Mouse (Mus musculus) E14TG2a.4 (cell line): ENCODE data around the gene March10.

ENCODE experiments used
- H3K27me3 ChIP-seq: 2 replicates; pipeline ENCODE4 v1.6.1; 2014; ENCODE audit warnings: low read length, control low read depth; ENCODE audit not compliant: insufficient read depth
- H3K36me3 ChIP-seq: 2 replicates; pipeline ENCODE4 v1.6.1; 2014; ENCODE audit warnings: low read length, control low read depth; ENCODE audit not compliant: insufficient read depth
- H3K4me1 ChIP-seq: replicated peaks from 2 replicates; pipeline ENCODE4 v1.6.1; 2014; ENCODE audit warnings: low read depth, low read length, control low read depth
- H3K4me3 ChIP-seq: replicated peaks from 2 replicates; pipeline ENCODE4 v1.5.1; 2014; ENCODE audit warnings: mild to moderate bottlenecking, low read length
- H3K9me3 ChIP-seq: 2 replicates; pipeline ENCODE4 v1.6.1; 2014; ENCODE audit warnings: low read length, control low read depth
- CTCF ChIP-seq: conservative IDR thresholded peaks from 2 replicates; pipeline ENCODE4 v1.5.1; 2014; ENCODE audit warnings: low read length
- NANOG ChIP-seq: IDR thresholded peaks from 2 replicates; pipeline ENCODE4 v1.6.1; 2014; ENCODE audit warnings: borderline replicate concordance, low read length, mixed read lengths
- POU5F1 ChIP-seq: IDR thresholded peaks from 2 replicates; pipeline ENCODE4 v1.6.1; 2014; ENCODE audit warnings: low read length, borderline replicate concordance

The March10 gene

GRCm38 (mm10) chr11:105349780-105350324, 106.7 kb downstream of the March10 start:
- peaks cover 23% of the 10 kb centered on the region for H3K4me1 ChIP-seq
- no peaks in the 10 kb centered on the region for H3K9me3 ChIP-seq
- H3K36me3 ChIP-seq, result no peaks in the 10 kb centered on the region
- 0 out of 2 replicates have a peak, but pooled peaks cover 5% of the 10 kb centered on the region for H3K27me3 ChIP-seq
- no peak for TF ChIP-seq NANOG
- no peak for TF ChIP-seq POU5F1
- H3K4me3 ChIP-seq, result no peak overlapping the region

DNA sequence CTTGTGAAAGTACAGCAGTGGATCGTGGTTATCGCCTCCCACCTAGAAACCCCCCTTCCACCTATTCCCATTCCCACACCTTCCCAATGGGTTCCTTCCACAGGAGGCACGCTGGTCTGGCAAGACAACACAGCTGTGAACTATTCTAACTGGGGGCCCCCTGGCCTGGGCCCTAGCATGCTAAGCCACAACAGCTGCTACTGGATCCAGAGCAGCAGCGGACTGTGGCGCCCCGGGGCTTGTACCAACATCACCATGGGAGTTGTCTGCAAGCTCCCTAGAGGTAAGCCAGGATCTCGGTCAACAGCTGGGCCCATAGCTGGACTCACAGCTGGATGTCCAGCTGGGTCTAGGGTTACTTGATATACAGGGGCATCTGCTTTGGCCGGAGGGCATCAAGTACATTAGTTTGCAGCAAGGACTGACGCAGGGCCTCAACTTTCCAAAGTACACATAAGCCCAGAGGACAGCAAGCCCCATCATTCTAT, 108.0 kb downstream of the March10 start:
- Histone ChIP-seq H3K9me3 (no peaks in the 10 kb centered on the region), H3K27me3 (0 out of 2 replicates have a peak, but pooled peaks cover 5% of the 10 kb centered on the region), H3K4me3 (no peak overlapping the region), H3K36me3 (no peaks in the 10 kb centered on the region), H3K4me1 (peaks cover 23% of the 10 kb centered on the region)
- TF ChIP-seq POU5F1, result no peak
- TF ChIP-seq NANOG, result no peak
- TF ChIP-seq CTCF, result no peak

- Histone ChIP-seq H3K4me1 (peaks cover 23% of the 10 kb centered on the region), H3K9me3 (no peaks in the 10 kb centered on the region), H3K27me3 (peaks cover 5% of the 10 kb centered on the region; the same call in 1 of the 2 replicates), H3K4me3 (no peak overlapping the region), H3K36me3 (no peaks in the 10 kb centered on the region)
- TF ChIP-seq NANOG (no peak), CTCF (peak; percentile 64)
Measured at GRCm38 (mm10) chr11:105347162-105348161, 109.1 kb downstream of the March10 start.

DNA sequence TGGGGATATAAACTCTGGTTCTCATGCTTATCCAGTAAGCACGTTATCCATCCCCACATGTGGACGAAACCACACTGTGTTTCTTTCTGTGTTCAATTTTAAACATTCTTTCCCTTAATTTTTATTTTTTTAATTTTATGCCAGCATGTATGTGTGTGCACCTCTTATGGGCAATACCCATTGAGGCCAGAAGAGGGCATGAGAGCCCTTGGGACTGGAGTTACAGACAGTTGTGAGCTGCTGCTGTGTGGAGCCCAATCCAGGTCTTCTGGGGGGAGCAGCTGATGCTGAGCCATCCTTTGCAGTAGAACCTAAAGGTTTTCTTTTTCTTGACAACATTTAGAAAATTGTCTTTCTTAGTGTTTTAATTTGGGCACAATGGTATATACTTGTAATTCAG, 111.3 kb downstream of the March10 start:
- no peaks in the 10 kb centered on the region for H3K36me3 ChIP-seq
- TF ChIP-seq POU5F1 (no peak), CTCF (peak; percentile 67)
- H3K4me3 ChIP-seq, result no peak overlapping the region
- peaks cover 30% of the 10 kb centered on the region for H3K4me1 ChIP-seq
- H3K9me3 ChIP-seq, result no peaks in the 10 kb centered on the region
- H3K27me3 ChIP-seq, result peaks cover 13% of the 10 kb centered on the region; the same call in 1 of the 2 replicates

DNA sequence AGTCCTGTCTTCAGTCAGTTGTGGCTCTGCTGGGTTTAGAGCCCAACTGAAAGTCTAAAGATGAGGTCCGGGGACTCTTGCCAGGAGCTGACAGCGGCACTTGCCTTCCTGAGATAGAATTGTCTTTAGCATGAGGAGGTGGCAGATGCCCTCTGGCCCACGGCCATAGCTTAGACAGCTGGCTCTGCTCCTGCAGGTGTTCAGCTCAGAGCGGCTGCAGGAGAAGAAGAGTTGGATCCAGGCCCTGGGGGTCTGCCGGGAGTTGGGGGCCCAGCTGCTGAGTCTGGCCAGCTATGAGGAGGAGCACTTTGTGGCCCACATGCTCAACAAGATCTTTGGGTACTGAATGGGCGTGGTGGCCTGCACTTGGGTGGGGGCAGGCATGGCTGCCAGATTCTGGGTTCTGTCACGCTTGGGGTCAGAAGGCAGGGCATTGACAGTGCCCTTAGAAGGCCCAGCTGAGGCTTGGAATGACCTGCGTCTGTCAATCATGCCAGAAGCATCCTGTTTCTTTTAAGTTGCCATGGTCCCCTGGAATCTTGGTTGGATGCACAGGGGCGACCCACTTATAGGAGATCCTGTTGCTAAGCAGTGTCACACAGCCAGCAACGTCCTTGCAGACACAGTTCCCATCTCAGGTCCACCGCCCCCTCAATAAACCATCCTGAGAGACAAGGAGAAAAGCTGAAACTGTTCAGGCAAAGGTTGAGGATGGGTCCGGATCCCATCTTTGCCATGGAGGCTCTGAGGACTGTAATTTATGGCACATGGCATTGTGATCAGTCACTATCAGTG, 117.7 kb downstream of the March10 start:
- TF ChIP-seq NANOG (no peak), CTCF (no peak), POU5F1 (no peak)
- H3K36me3 ChIP-seq, result no peaks in the 10 kb centered on the region
- H3K27me3 ChIP-seq, result peaks cover 11% of the 10 kb centered on the region; the same call in 1 of the 2 replicates
- H3K4me3 ChIP-seq, result no peak overlapping the region
- no peaks in the 10 kb centered on the region for H3K9me3 ChIP-seq
- H3K4me1 ChIP-seq, result peaks cover 21% of the 10 kb centered on the region

DNA sequence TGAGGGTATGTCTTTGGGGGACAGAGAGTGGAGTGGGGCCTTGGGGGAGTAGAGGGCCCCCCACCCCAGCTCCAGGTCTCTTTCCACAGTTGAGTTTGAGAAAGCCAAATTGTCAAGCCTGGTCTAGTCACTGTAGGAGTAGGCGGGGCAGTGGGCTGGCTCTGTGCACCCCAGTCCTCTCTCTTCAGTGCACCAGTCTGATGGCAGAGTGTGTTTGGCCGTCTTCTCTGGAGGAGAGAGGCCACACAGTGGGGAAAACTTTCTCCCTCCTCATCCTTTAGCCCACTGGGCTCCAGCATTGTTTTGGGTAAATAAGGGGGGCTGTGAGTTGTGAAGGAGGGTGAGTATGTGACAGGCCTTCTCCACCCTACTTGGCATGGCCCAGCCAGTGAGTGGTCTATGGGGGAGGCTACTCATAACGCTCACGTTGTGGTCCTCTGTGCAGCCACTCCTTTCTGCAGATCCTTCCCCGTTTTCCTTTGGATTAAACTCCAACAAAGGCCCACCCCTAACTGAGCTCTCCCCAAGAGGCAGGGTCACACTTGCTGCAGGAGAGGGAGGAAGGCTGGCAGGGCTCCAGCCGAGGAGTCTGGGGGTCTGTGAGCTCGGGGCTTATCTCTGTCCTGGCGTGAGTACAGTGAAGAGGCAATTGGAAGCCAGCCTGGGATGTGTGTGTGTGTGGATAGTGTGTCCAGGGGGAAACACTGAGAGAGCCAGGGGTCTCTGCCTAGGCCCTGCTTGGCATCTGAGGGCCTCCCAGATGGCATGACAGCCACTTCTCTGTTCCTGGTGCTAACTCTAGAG, 122.5 kb downstream of the March10 start:
- Histone ChIP-seq H3K4me3 (no peak overlapping the region), H3K36me3 (no peaks in the 10 kb centered on the region), H3K9me3 (no peaks in the 10 kb centered on the region), H3K4me1 (peaks cover 19% of the 10 kb centered on the region), H3K27me3 (peaks cover 19% of the 10 kb centered on the region)
- no peak for TF ChIP-seq NANOG
- TF ChIP-seq CTCF, result no peak
- no peak for TF ChIP-seq POU5F1

GRCm38 (mm10) chr11:105332468-105332867, 124.1 kb downstream of the March10 start:
- Histone ChIP-seq H3K36me3 (no peaks in the 10 kb centered on the region), H3K4me3 (no peak overlapping the region), H3K4me1 (peaks cover 31% of the 10 kb centered on the region), H3K9me3 (no peaks in the 10 kb centered on the region), H3K27me3 (peaks cover 29% of the 10 kb centered on the region)
- TF ChIP-seq CTCF (peak; percentile 58), POU5F1 (no peak), NANOG (no peak)

DNA sequence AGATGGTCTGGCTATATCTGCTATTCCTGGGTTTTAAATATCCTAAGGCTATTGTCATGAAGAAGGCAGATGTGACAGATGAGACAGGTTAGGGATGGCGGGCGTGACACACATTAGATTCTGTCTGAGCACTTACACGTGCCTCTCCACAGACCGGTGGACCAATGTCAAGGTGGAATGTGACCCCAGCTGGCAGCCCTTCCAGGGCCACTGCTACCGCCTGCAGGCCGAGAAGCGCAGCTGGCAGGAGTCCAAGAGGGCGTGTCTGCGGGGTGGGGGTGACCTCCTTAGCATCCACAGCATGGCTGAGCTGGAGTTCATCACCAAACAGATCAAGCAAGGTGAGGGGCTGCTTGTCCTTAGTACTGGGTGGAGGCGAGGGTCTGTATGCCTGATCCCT, 124.8 kb downstream of the March10 start:
- Histone ChIP-seq H3K9me3 (no peaks in the 10 kb centered on the region), H3K4me1 (peaks cover 32% of the 10 kb centered on the region), H3K36me3 (no peaks in the 10 kb centered on the region), H3K4me3 (peak overlapping the region; percentile 23), H3K27me3 (peaks cover 32% of the 10 kb centered on the region)
- TF ChIP-seq POU5F1 (no peak), NANOG (no peak), CTCF (no peak)
